Mouse (Mus musculus): ENCODE results near the gene Slc48a1. TPM values are rescaled to one million over a fixed set of nuclear protein-coding genes. Genes with fewer than 3 reads are reported as not detected.

The Slc48a1 gene
- 17.8 and 18.9 TPM in 2 replicates for polyA plus RNA-seq (2016; fragmentation: Nextera tagmentation; extraction: Ambion mirVana)

DNA sequence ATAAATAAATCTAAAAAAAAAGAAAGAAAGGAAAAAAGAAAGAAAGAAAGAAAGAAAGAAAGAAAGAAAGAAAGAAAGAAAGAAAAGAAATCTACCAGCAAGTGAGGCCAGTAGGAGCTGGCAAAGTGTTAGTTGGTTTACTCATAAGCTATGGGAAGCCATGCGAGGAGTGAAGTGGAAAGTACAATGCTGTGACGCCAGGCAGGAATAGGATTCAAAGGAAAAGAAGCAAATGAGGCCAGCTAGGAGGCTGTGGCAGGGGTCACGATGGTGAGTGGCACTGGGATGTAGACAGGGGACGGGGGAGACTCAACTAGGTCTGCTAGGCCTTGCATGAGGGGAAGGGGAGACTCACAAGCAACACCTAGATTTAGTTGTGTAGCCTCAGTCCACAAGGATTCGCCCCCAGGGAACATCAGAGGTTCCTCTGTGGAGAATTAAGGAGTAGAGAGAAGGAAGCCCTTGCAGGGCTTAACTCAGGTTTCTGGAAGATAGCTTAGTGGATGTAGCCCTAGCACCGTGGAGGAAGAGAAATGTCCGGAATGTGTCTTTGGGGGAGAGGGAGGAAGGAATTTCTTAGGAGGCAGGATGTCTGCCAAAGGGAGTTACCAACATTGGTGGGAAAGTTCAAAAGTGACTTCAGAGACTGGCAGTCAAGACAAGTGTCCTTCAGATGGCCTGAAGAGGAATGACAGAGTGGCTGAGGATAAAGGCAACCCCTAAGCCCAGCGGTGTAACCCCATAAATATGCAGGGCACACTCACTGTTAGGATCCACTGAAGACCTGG, at the start of gene Slc48a1:
Gene Slc48a1 (plus strand): TSS at position 210 of the 788 bp plus-strand sequence.
- H3K4me3 ChIP-seq: no peak within 1 kb of the TSS
- no peak within 1 kb of the TSS; the same call in 1 of the 2 replicates for H3K27ac ChIP-seq (replicated peaks)
- DNase-seq (ENCODE audit: low spot score): no peak
- 70% methylated on average over 8 of the region's 8 CpGs for WGBS
- H3K9me3 ChIP-seq: no peaks in the 10 kb centered on the region
- H3K36me3 ChIP-seq (replicated peaks): no peaks in the 10 kb centered on the region
- peaks cover 55% of the 10 kb centered on the region for H3K4me1 ChIP-seq
- H3K27me3 ChIP-seq (replicated peaks; ENCODE audit: low read depth, poor library complexity, severe bottlenecking): peaks cover 42% of the 10 kb centered on the region

DNA sequence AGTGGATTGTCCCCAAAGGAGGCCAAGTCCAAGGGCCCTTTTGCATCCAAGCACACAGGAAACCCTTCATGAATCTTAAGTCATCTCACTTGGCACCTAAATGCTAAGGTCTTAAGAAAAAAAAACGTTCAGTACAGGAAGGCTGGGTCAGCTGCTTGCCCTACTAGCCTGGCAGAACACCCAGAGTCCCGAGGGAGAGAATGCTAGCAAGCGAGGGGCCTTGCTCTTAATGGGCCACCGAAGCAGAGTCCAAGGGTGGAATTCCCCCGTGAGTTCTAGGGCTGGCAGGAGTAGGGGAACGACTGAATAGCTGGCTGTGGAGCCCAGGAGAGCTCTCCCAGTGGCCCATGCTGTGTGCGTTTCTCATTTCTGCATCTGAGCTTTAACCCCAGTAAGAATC, 49.5 kb upstream of the Slc48a1 start:
- no peak for DNase-seq (ENCODE audit: low spot score)
- no peak overlapping the region for H3K4me3 ChIP-seq
- H3K27me3 ChIP-seq (replicated peaks; ENCODE audit: low read depth, poor library complexity, severe bottlenecking): no peaks in the 10 kb centered on the region
- 0 out of 2 replicates have a peak, but pooled peaks cover 4% of the 10 kb centered on the region for H3K4me1 ChIP-seq
- 61% methylated on average over 7 of the region's 7 CpGs for WGBS
- H3K27ac ChIP-seq (replicated peaks): peak overlapping the region; percentile 30; the same call in 1 of the 2 replicates
- no peaks in the 10 kb centered on the region for H3K36me3 ChIP-seq (replicated peaks)
- H3K9me3 ChIP-seq: peaks cover 7% of the 10 kb centered on the region; the same call in 1 of the 2 replicates

DNA sequence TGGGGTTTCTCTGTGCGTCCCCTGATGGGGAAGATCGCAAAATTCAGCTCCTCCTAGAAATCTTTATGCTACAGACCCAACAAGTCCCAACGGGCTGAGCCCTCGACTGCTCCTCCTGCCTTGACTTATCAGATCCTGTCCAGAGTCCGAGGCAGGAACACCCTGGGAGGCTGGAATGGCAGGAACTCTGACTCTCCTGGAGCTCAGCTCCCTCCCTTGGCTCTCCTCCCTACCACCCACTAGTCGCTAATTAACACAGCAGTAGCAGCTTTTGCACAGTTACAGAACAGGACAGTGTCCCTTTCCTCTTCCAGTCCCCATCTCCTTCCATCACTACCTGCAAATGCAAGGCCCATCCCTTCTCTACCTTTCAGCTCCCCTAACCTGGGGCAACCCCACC, 48.0 kb upstream of the Slc48a1 start:
- H3K27ac ChIP-seq (replicated peaks): no peak overlapping the region
- H3K9me3 ChIP-seq: peaks cover 8% of the 10 kb centered on the region; the same call in 1 of the 2 replicates
- no peaks in the 10 kb centered on the region for H3K27me3 ChIP-seq (replicated peaks; ENCODE audit: low read depth, poor library complexity, severe bottlenecking)
- H3K4me1 ChIP-seq: 0 out of 2 replicates have a peak, but pooled peaks cover 4% of the 10 kb centered on the region
- WGBS: 49% methylated on average over 6 of the region's 6 CpGs
- H3K4me3 ChIP-seq: no peak overlapping the region
- DNase-seq (ENCODE audit: low spot score): no peak
- no peaks in the 10 kb centered on the region for H3K36me3 ChIP-seq (replicated peaks)

DNA sequence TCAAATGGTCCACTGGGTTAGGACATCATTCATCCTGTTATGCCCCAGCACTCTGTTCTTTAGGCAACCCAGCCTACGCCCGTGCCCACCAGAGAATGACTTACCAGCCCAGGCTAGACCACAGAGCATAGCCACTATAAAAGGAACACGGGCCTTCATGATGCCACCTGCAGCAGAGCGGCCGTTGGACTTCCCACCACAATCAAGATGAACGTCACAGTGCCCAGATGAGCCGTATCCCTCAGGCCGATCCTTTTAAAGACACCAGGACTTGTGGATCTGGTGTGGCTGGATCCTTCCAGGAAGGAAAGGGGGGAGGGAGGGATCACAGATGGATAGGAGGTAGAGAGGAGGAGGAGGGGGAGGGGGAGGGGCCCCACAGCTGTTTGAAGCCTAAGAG, 47.2 kb upstream of the Slc48a1 start, which contains the start of gene Endou:
Gene Endou (minus strand): TSS at position 229 of the 400 bp plus-strand sequence.
- WGBS: 90% methylated on average over 8 of the region's 8 CpGs
- H3K27me3 ChIP-seq (replicated peaks; ENCODE audit: low read depth, poor library complexity, severe bottlenecking): no peaks in the 10 kb centered on the region
- no peak for DNase-seq (ENCODE audit: low spot score)

DNA sequence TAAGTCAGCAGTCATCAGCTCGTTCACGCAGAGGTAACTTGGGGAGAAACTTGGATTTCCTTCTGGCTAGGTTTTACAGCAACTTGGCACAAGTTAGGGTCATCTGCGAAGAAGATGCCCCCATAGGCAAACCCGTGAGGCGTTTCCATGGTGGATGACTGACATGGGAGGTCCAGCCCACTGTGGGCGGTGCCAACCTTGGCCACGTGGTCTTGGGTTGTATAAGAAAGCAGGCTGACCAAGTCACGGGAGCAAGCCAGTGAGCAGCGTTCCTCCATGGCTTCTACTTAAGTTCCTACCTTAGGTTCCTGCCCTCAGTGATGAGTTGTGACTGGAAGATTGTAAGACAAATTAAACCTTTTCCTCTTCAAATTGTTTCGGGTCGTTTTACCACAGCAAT, 46.3 kb upstream of the Slc48a1 start:
- Histone ChIP-seq H3K36me3 (replicated peaks) (no peaks in the 10 kb centered on the region), H3K27me3 (replicated peaks; ENCODE audit: low read depth, poor library complexity, severe bottlenecking) (no peaks in the 10 kb centered on the region), H3K9me3 (peaks cover 8% of the 10 kb centered on the region; the same call in 1 of the 2 replicates), H3K27ac (replicated peaks) (no peak overlapping the region), H3K4me1 (0 out of 2 replicates have a peak, but pooled peaks cover 4% of the 10 kb centered on the region), H3K4me3 (no peak overlapping the region)
- no peak for DNase-seq (ENCODE audit: low spot score)
- 92% methylated on average over 11 of the region's 11 CpGs for WGBS

More for the DNA sequence above, 47.2 kb upstream of the Slc48a1 start, which contains the start of gene Endou:
- Histone ChIP-seq H3K9me3 (peaks cover 8% of the 10 kb centered on the region; the same call in 1 of the 2 replicates), H3K4me1 (0 out of 2 replicates have a peak, but pooled peaks cover 4% of the 10 kb centered on the region), H3K4me3 (no peak within 1 kb of the TSS), H3K27ac (replicated peaks) (no peak within 1 kb of the TSS), H3K36me3 (replicated peaks) (no peaks in the 10 kb centered on the region)

DNA sequence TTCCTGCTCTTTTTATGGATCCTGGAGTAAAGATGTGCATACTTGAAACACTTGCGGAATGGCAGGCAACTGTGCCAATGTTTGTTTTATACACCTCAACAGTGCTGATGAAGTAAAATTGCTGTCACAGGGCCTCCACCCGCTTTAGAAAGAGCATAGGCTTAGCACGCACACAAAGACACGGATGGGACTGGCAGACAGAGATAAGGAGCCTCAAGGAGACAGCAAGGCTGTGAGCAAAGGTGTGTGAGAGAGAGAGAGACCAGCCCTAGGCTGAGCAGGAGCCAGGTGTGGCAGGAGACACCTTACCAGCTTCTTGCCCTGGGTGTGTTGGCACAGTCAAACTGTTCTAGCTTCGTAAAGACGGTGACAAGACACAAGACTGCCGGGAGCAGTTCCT, 39.4 kb upstream of the Slc48a1 start:
- Histone ChIP-seq H3K27ac (replicated peaks) (no peak overlapping the region), H3K27me3 (replicated peaks; ENCODE audit: low read depth, poor library complexity, severe bottlenecking) (no peaks in the 10 kb centered on the region)
- WGBS: 92% methylated on average over 7 of the region's 7 CpGs

DNA sequence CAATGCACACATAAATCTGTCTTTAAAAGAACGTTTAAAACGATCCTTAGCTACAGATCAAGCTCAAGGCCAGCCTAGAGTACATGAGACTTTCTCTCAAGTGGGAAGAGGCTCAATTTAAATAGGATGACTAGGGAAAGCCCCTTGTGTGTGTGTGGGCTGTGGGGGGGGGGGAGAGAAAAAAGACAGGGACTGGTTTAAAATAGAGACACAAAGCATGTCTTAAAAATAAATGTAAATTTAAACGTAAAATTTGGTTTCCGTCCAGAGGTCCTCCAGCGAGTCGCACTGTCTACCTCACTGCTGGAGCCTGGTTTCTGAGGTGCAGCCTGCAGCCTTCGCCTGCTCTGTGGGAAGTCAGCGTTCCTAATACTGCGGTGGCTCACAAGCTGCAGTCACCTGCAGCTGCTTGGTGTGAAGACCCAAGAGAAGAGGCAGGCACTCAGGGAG, 38.0 kb upstream of the Slc48a1 start:
- no peak overlapping the region for H3K27ac ChIP-seq (replicated peaks)
- H3K4me1 ChIP-seq: peaks cover 20% of the 10 kb centered on the region
- no peak for DNase-seq (ENCODE audit: low spot score)
- H3K9me3 ChIP-seq: no peaks in the 10 kb centered on the region
- no peaks in the 10 kb centered on the region for H3K27me3 ChIP-seq (replicated peaks; ENCODE audit: low read depth, poor library complexity, severe bottlenecking)
- no peak overlapping the region for H3K4me3 ChIP-seq
- WGBS: 88% methylated on average over 9 of the region's 9 CpGs
- no peaks in the 10 kb centered on the region for H3K36me3 ChIP-seq (replicated peaks)

More for the DNA sequence above, 39.4 kb upstream of the Slc48a1 start:
- H3K4me1 ChIP-seq: peaks cover 10% of the 10 kb centered on the region
- no peaks in the 10 kb centered on the region for H3K9me3 ChIP-seq
- DNase-seq (ENCODE audit: low spot score): no peak
- no peak overlapping the region for H3K4me3 ChIP-seq
- no peaks in the 10 kb centered on the region for H3K36me3 ChIP-seq (replicated peaks)

DNA sequence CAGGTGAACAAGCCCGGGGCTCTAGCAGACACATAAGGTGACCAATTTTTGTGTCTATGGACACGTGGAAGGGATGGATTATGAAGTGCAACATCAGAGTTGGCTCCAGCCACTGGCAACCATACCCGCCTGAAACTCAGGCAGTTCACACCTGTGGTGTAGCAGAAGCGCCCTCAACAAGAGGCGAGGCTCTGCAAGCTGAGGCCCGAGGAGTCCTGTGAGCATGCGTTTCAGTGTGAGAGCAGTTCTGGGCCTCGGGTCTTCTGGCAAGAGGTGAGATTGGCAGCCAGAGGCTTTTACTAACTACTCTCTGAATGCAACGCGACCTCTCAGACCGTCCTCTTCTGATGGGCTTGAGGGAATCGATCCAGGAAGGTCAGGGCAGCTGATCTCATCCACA, 36.7 kb upstream of the Slc48a1 start:
- H3K27ac ChIP-seq (replicated peaks): no peak overlapping the region
- H3K4me1 ChIP-seq: peaks cover 21% of the 10 kb centered on the region
- H3K36me3 ChIP-seq (replicated peaks): no peaks in the 10 kb centered on the region
- H3K9me3 ChIP-seq: no peaks in the 10 kb centered on the region
- no peaks in the 10 kb centered on the region for H3K27me3 ChIP-seq (replicated peaks; ENCODE audit: low read depth, poor library complexity, severe bottlenecking)
- no peak for DNase-seq (ENCODE audit: low spot score)
- WGBS: 83% methylated on average over 12 of the region's 12 CpGs
- H3K4me3 ChIP-seq: no peak overlapping the region

DNA sequence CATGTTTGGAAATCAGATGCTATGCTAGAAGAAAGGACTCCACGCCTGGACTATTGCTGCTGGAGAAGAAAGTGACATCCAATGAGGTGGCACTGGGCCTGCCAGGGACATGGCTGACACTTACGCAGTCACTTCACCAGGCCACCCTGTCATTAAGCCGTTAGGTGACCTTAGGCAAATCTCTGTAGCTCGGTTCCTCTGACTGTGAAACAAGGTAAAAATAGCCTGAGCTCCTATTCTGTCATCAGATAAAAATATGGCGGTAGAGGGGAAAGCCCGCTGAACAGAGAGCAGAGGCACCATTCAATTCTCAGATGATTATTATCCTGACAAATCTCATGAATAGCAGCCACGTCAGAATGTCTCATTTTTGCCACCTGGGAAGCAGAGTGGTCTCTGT, 36.2 kb upstream of the Slc48a1 start:
- 74% methylated on average over 7 of the region's 7 CpGs for WGBS
- no peaks in the 10 kb centered on the region for H3K27me3 ChIP-seq (replicated peaks; ENCODE audit: low read depth, poor library complexity, severe bottlenecking)
- no peak overlapping the region for H3K27ac ChIP-seq (replicated peaks)
- no peaks in the 10 kb centered on the region for H3K9me3 ChIP-seq
- DNase-seq (ENCODE audit: low spot score): no peak
- peaks cover 21% of the 10 kb centered on the region for H3K4me1 ChIP-seq
- no peaks in the 10 kb centered on the region for H3K36me3 ChIP-seq (replicated peaks)
- no peak overlapping the region for H3K4me3 ChIP-seq

DNA sequence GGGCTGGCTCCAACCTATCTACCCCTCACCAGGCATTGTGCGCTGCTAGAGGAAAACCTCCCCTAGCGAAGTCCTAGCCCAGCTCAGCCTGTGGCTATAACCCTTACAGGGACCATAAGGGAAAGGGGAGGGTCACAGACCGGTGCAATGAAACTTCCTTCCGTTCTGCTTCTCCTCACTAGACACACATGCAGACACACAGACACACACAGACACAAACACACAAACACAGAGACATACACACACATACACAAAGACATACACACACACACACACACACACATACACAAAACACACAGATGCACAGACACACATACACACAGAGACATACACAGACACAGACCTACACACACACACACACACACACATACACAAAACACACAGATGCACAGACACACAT, 35.7 kb upstream of the Slc48a1 start:
- DNase-seq (ENCODE audit: low spot score): no peak
- H3K4me3 ChIP-seq: no peak overlapping the region
- H3K36me3 ChIP-seq (replicated peaks): no peaks in the 10 kb centered on the region
- 71% methylated on average over 4 of the region's 4 CpGs for WGBS
- no peaks in the 10 kb centered on the region for H3K27me3 ChIP-seq (replicated peaks; ENCODE audit: low read depth, poor library complexity, severe bottlenecking)
- peaks cover 21% of the 10 kb centered on the region for H3K4me1 ChIP-seq
- H3K9me3 ChIP-seq: no peaks in the 10 kb centered on the region
- no peak overlapping the region for H3K27ac ChIP-seq (replicated peaks)

DNA sequence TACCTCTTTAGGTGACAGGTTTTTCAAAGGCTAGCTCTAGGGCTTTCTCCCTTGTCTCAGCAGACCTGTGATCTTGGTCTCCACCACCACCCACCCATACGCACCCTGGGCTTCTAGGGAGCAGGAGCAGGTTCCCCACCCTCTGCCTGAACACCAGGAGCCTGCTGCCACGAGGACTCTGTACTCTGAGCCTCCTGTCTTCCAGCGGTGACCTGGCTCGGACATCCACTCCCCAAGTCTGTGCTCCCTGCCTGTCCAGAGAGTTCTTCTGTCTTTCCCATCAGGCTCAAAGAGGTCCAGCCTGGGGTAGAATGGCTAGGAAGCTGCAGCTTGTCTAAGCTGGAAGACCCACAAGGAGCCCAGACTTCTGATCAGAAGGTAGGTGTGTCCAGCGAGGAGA, 35.1 kb upstream of the Slc48a1 start:
- no peaks in the 10 kb centered on the region for H3K36me3 ChIP-seq (replicated peaks)
- H3K4me1 ChIP-seq: peaks cover 23% of the 10 kb centered on the region
- no peaks in the 10 kb centered on the region for H3K27me3 ChIP-seq (replicated peaks; ENCODE audit: low read depth, poor library complexity, severe bottlenecking)
- WGBS: 89% methylated on average over 5 of the region's 5 CpGs
- no peak for DNase-seq (ENCODE audit: low spot score)
- H3K27ac ChIP-seq (replicated peaks): no peak overlapping the region
- H3K4me3 ChIP-seq: no peak overlapping the region
- no peaks in the 10 kb centered on the region for H3K9me3 ChIP-seq

DNA sequence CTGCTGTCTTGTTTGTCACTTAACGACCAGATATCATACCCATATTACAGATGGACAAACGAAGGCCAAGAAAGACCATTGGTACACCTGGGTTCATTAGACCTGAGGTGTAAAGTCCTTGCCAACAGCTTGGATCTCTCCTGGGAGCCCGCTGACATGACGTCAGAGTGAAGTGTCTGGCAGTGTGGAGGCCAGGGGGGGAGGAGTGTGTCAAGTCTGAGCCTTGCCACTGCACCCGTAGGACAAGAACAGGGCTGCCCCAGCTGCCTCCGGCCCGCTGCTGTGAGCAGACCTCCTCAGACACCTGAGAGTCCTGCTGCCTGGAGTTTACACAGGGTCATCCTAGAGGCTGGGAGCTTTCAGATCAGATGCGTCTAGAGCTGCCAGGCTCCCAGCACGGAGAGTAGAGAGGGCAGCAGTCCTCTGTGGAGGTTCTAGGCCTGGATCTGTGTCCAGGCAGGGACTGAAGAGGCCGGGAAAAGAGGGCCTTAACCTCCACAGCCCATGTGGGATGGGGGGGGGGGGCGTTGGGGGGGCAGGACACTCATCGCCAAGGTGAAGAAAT, 34.3 kb upstream of the Slc48a1 start:
- H3K27me3 ChIP-seq (replicated peaks; ENCODE audit: low read depth, poor library complexity, severe bottlenecking): no peaks in the 10 kb centered on the region
- H3K27ac ChIP-seq (replicated peaks): peak overlapping the region; percentile 25; the same call in 1 of the 2 replicates
- peaks cover 26% of the 10 kb centered on the region for H3K4me1 ChIP-seq
- no peak for DNase-seq (ENCODE audit: low spot score)
- no peak overlapping the region for H3K4me3 ChIP-seq
- WGBS: 74% methylated on average over 12 of the region's 12 CpGs
- H3K36me3 ChIP-seq (replicated peaks): no peaks in the 10 kb centered on the region
- no peaks in the 10 kb centered on the region for H3K9me3 ChIP-seq
